Mouse (Mus musculus) CH12.LX (cell line): ENCODE data around the gene Gldc.

ENCODE experiments used
- CTCF ChIP-seq, 2 experiments: IDR thresholded peaks in 1 of 2; conservative IDR thresholded peaks in 1 of 2; 2 replicates each; pipeline ENCODE4 v1.5.1; 2011 to 2012; ENCODE audit warnings: low read depth in 2 of 2, low read length in 2 of 2, improper control_type of control experiment in 1 of 2, inconsistent platforms in 1 of 2, mild to moderate bottlenecking in 1 of 2, moderate library complexity in 1 of 2
- E2F4 ChIP-seq: IDR thresholded peaks from 2 replicates; pipeline ENCODE4 v1.6.1; 2011; ENCODE audit warnings: low read depth, low read length, improper control_type of control experiment; ENCODE audit not compliant: insufficient replicate concordance
- HCFC1 ChIP-seq: IDR thresholded peaks from 2 replicates; pipeline ENCODE4 v1.6.1; 2012; ENCODE audit warnings: low read depth, mild to moderate bottlenecking, inconsistent platforms, low read length, improper control_type of control experiment
- MAZ ChIP-seq: IDR thresholded peaks from 2 replicates; pipeline ENCODE4 v1.6.1; 2012; ENCODE audit warnings: low read depth, mild to moderate bottlenecking, inconsistent platforms, low read length, improper control_type of control experiment, moderate library complexity
- NELFE ChIP-seq: IDR thresholded peaks from 2 replicates; pipeline ENCODE4 v1.6.1; 2011; ENCODE audit warnings: low read depth, low read length, improper control_type of control experiment
- NRF1 ChIP-seq: IDR thresholded peaks from 2 replicates; pipeline ENCODE4 v1.6.1; 2014; ENCODE audit warnings: low read depth, mild to moderate bottlenecking, inconsistent platforms, low read length, improper control_type of control experiment, moderate library complexity
- POLR2A ChIP-seq: IDR thresholded peaks from 2 replicates; pipeline ENCODE4 v1.6.1; 2011; ENCODE audit warnings: low read depth, mild to moderate bottlenecking, improper control_type of control experiment, low read length
- SMC3 ChIP-seq: IDR thresholded peaks from 2 replicates; pipeline ENCODE4 v1.6.1; 2011; ENCODE audit warnings: low read depth, low read length, improper control_type of control experiment
- USF1 ChIP-seq: IDR thresholded peaks from 2 replicates; pipeline ENCODE4 v1.6.1; 2014; ENCODE audit warnings: low read depth, mild to moderate bottlenecking, inconsistent platforms, low read length, improper control_type of control experiment
- ZC3H11A ChIP-seq: IDR thresholded peaks from 2 replicates; pipeline ENCODE4 v1.6.1; 2012; ENCODE audit warnings: low read depth, mild to moderate bottlenecking, inconsistent platforms, low read length, improper control_type of control experiment
- ZKSCAN1 ChIP-seq: IDR thresholded peaks from 2 replicates; pipeline ENCODE4 v1.6.1; 2012; ENCODE audit warnings: low read depth, inconsistent platforms, low read length, improper control_type of control experiment, borderline replicate concordance

DNA sequence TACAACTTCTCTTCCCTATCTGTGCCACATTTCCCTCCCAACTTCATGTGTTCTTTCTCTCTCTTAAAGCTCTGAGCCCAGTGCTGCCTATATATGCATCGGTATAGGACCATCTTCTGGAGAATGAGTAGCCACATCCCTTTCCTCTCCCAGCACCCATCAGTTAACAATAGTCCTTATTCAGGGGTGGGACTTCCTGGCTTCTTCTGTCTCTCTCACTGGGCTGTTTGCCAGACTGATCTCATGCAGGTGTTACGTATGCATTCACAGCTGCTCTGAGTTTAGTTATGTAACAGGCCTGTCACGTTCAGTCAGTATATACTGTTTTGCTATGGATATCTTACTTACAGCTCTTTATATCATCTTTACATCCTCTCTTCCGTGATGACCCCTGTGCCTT lies 109.4 kb downstream of the Gldc start:
- TF ChIP-seq POLR2A (no peak), NRF1 (no peak), HCFC1 (no peak), ZC3H11A (no peak), NELFE (no peak), SMC3 (no peak), CTCF (conservative IDR thresholded peaks at IDR 0.05 in 1 of 2, IDR thresholded peaks at IDR 0.05 in 1 of 2; ENCODE audit: low read depth in 2 of 2, low read length in 2 of 2) (no peak), E2F4 (no peak), MAZ (no peak), USF1 (no peak), ZKSCAN1 (no peak)
